Mouse (Mus musculus) stomach, postnatal 0 days (tissue): ENCODE measurements around the gene Insyn1. TPM values are rescaled to one million over a fixed set of nuclear protein-coding genes. Genes with fewer than 3 reads are reported as not detected.

ENCODE experiments used
- ATAC-seq: fragments of 200-750 bp; cut with Nextera tagmentation; 2 replicates; pipeline ENCODE4 v1.8.0; 2017; ENCODE audit not compliant: low FRiP score, low TSS enrichment
- DNase-seq: peaks from one replicate; pipeline ENCODE4 v3.0.0-alpha.2; 2016; ENCODE audit warnings: low spot score
- H3K27ac ChIP-seq: fragments of 300-500 bp; sonication (generic); replicated peaks from 2 replicates; pipeline ENCODE4 v1.5.1; 2014; ENCODE audit warnings: mild to moderate bottlenecking, control low read depth
- H3K27me3 ChIP-seq: fragments of 300-500 bp; sonication (generic); 2 replicates; pipeline ENCODE4 v1.6.1; 2014; ENCODE audit warnings: low read length; ENCODE audit not compliant: control insufficient read depth, insufficient read depth
- H3K36me3 ChIP-seq: fragments of 300-500 bp; sonication (generic); 2 replicates; pipeline ENCODE4 v1.6.1; 2014; ENCODE audit warnings: low read length, mixed read lengths; ENCODE audit not compliant: control insufficient read depth, insufficient read depth
- H3K4me1 ChIP-seq: fragments of 300-500 bp; sonication (generic); replicated peaks from 2 replicates; pipeline ENCODE4 v1.6.1; 2014; ENCODE audit warnings: antibody characterized with exemption; ENCODE audit not compliant: control insufficient read depth, insufficient read depth
- H3K4me2 ChIP-seq: fragments of 300-500 bp; sonication (generic); replicated peaks from 2 replicates; pipeline ENCODE4 v1.6.1; 2014; ENCODE audit warnings: low read depth, mild to moderate bottlenecking, control low read depth, moderate library complexity
- H3K4me3 ChIP-seq: fragments of 300-500 bp; sonication (generic); 2 replicates; pipeline ENCODE4 v1.5.1; 2014; ENCODE audit warnings: low read depth, low read length, control low read depth
- H3K9ac ChIP-seq: fragments of 300-500 bp; sonication (generic); 2 replicates; pipeline ENCODE4 v1.6.1; 2014; ENCODE audit warnings: mild to moderate bottlenecking, low read length, control low read depth, mixed read lengths
- H3K9me3 ChIP-seq: fragments of 300-500 bp; sonication (generic); 2 replicates; pipeline ENCODE4 v1.6.1; 2016; ENCODE audit warnings: low read length; ENCODE audit not compliant: control insufficient read depth
- CTCF ChIP-seq: IDR thresholded peaks from 2 replicates; pipeline ENCODE4 v1.5.1; 2016; ENCODE audit warnings: antibody characterized with exemption, low read depth, mild to moderate bottlenecking, moderate library complexity
- EP300 ChIP-seq: optimal IDR thresholded peaks from 2 replicates; pipeline ENCODE3; 2016; ENCODE audit warnings: antibody characterized with exemption
- WGBS: fragments of 180-500 bp; shearing (Covaris S2); extraction: QIAGEN DNeasy Blood & Tissue Kit; methylation state at CpG from one replicate; pipeline ENCODE4 v1.1.7; 2014; 5-methylcytosine and 5-hydroxymethylcytosine counted together
- polyA plus RNA-seq: library from polyadenylated mRNA; unstranded; fragments of >200 nt; fragmentation: Nextera tagmentation; extraction: Ambion mirVana; gene quantifications from 2 replicates; pipeline ENCODE4 v1.2.1, GENCODE M21; 2015

The Insyn1 gene
- polyA plus RNA-seq, 1 experiment from 2014 or later, result 0.58 TPM

- H3K4me1 ChIP-seq, result 0 out of 2 replicates have a peak, but pooled peaks cover 8% of the 10 kb centered on the region
- no peak for TF ChIP-seq CTCF
- no peak for TF ChIP-seq EP300
- DNase-seq, result no peak
- no peak overlapping the region for H3K27ac ChIP-seq
- H3K4me2 ChIP-seq, result no peak overlapping the region
- no peak overlapping the region for H3K9ac ChIP-seq
- H3K36me3 ChIP-seq, result no peaks in the 10 kb centered on the region
- no peaks in the 10 kb centered on the region for H3K9me3 ChIP-seq
- 70% methylated on average over 6 of the region's 6 CpGs for WGBS
- ATAC-seq, result no peak
- no peaks in the 10 kb centered on the region for H3K27me3 ChIP-seq
- H3K4me3 ChIP-seq, result no peak overlapping the region
These were observed 57.0 kb downstream of the Insyn1 start for GRCm38 (mm10) chr9:58545428-58545827.

GRCm38 (mm10) chr9:58546630-58547360, 58.4 kb downstream of the Insyn1 start:
- no peak for TF ChIP-seq EP300
- TF ChIP-seq CTCF, result no peak
- no peak overlapping the region for H3K4me3 ChIP-seq
- H3K9me3 ChIP-seq, result no peaks in the 10 kb centered on the region
- no peak overlapping the region for H3K27ac ChIP-seq
- H3K9ac ChIP-seq, result no peak overlapping the region
- 0 out of 2 replicates have a peak, but pooled peaks cover 5% of the 10 kb centered on the region for H3K4me1 ChIP-seq
- H3K4me2 ChIP-seq, result no peak overlapping the region
- no peak for DNase-seq
- no peak for ATAC-seq
- no peaks in the 10 kb centered on the region for H3K27me3 ChIP-seq
- no peaks in the 10 kb centered on the region for H3K36me3 ChIP-seq
- 71% methylated on average over 11 of the region's 11 CpGs for WGBS

- DNase-seq, result no peak
- Histone ChIP-seq H3K4me1 (0 out of 2 replicates have a peak, but pooled peaks cover 3% of the 10 kb centered on the region), H3K9me3 (no peaks in the 10 kb centered on the region), H3K27ac (no peak overlapping the region; the same call in 1 of the 2 replicates), H3K4me2 (no peak overlapping the region), H3K36me3 (no peaks in the 10 kb centered on the region), H3K27me3 (no peaks in the 10 kb centered on the region), H3K4me3 (no peak overlapping the region), H3K9ac (no peak overlapping the region)
- WGBS, result 53% methylated on average over 4 of the region's 4 CpGs
- TF ChIP-seq EP300, result no peak
- TF ChIP-seq CTCF, result no peak
- ATAC-seq, result no peak
These were observed 60.5 kb downstream of the Insyn1 start for GRCm38 (mm10) chr9:58548897-58549296.

Other genes with a start within 250 kb of the Insyn1 start
- gene Pml, start 238.8 kb upstream of the Insyn1 start, polyA plus RNA-seq, result 5.2 and 6.7 TPM in 2 replicates
- gene Stoml1, start 235.4 kb upstream of the Insyn1 start, polyA plus RNA-seq, result 19.9 and 20.4 TPM in 2 replicates
- gene Loxl1, start 175.4 kb upstream of the Insyn1 start, polyA plus RNA-seq, result 49.3 and 63.7 TPM in 2 replicates
- not detected in 2 replicates for gene Tbc1d21, start 118.1 kb upstream of the Insyn1 start, polyA plus RNA-seq
- 11.3 and 11.4 TPM in 2 replicates for gene Cd276, start 66.8 kb downstream of the Insyn1 start, polyA plus RNA-seq
- 130 and 136 TPM in 2 replicates for gene Nptn, start 93.6 kb downstream of the Insyn1 start, polyA plus RNA-seq